Mouse (Mus musculus) liver, embryonic 14.5 days (tissue): ENCODE results near the gene Chd4. TPM values are rescaled to one million over a fixed set of nuclear protein-coding genes. Genes with fewer than 3 reads are reported as not detected.
"Not testable (repeated sequence)": the region's sequence is repeated elsewhere in the genome, so short reads cannot be mapped to it uniquely, and the experiment has no call there.

ENCODE experiments used
- ATAC-seq: fragments of 200-750 bp; cut with Nextera tagmentation; 2 replicates; pipeline ENCODE4 v1.8.0; 2017; ENCODE audit warnings: moderate number of reproducible peaks, mild to moderate bottlenecking, moderate library complexity; ENCODE audit not compliant: insufficient read depth
- DNase-seq, 3 experiments: peaks; one replicate each; pipeline ENCODE4 v3.0.0-alpha.2; 2012 to 2013; ENCODE audit warnings: low read depth in 3 of 3, low spot score in 3 of 3
- H3K27ac ChIP-seq: fragments of 300-500 bp; sonication (generic); 2 replicates; pipeline ENCODE4 v1.5.1; 2014; ENCODE audit warnings: moderate library complexity, mild to moderate bottlenecking, control low read depth, inconsistent platforms
- H3K27me3 ChIP-seq: fragments of 300-500 bp; sonication (generic); 2 replicates; pipeline ENCODE4 v1.6.1; 2014; ENCODE audit warnings: mild to moderate bottlenecking, low read length, moderate library complexity; ENCODE audit not compliant: control insufficient read depth, insufficient read depth
- H3K36me3 ChIP-seq: fragments of 300-500 bp; sonication (generic); replicated peaks from 2 replicates; pipeline ENCODE4 v1.6.1; 2014; ENCODE audit warnings: low read depth; ENCODE audit not compliant: control insufficient read depth, insufficient read depth
- H3K4me1 ChIP-seq, 2 experiments: fragments of 200-500 bp in 1 of 2; fragments of 300-500 bp in 1 of 2; sonication (generic) in 1 of 2; replicated peaks; 2 replicates each; pipeline ENCODE4 v1.6.1; 2012 to 2014; ENCODE audit warnings: antibody characterized with exemption in 1 of 2, inconsistent platforms in 1 of 2, low read length in 1 of 2; ENCODE audit not compliant: control insufficient read depth in 2 of 2, insufficient read depth in 2 of 2
- H3K4me2 ChIP-seq: fragments of 300-500 bp; sonication (generic); 2 replicates; pipeline ENCODE4 v1.6.1; 2014; ENCODE audit warnings: low read depth, mild to moderate bottlenecking, control low read depth, moderate library complexity
- H3K4me3 ChIP-seq, 2 experiments: fragments of 200-500 bp in 1 of 2; fragments of 300-500 bp in 1 of 2; sonication (generic) in 1 of 2; 2 replicates each; pipeline ENCODE4 v1.5.1; 2012 to 2014; ENCODE audit warnings: low read depth in 2 of 2, low read length in 2 of 2, mild to moderate bottlenecking in 2 of 2, control low read depth in 1 of 2, inconsistent platforms in 1 of 2, moderate library complexity in 1 of 2; ENCODE audit not compliant: insufficient read depth in 1 of 2
- H3K9ac ChIP-seq: fragments of 300-500 bp; sonication (generic); replicated peaks from 2 replicates; pipeline ENCODE4 v1.6.1; 2014; ENCODE audit warnings: mild to moderate bottlenecking, control low read depth, moderate library complexity
- H3K9me3 ChIP-seq: fragments of 300-500 bp; sonication (generic); 2 replicates; pipeline ENCODE4 v1.6.1; 2016; ENCODE audit warnings: low read length, mixed read lengths; ENCODE audit not compliant: control insufficient read depth
- CTCF ChIP-seq: IDR thresholded peaks from 2 replicates; pipeline ENCODE4 v1.5.1; 2016; ENCODE audit warnings: antibody characterized with exemption, low read depth, control low read depth
- EP300 ChIP-seq: IDR thresholded peaks from 2 replicates; pipeline ENCODE4 v1.6.1; 2016; ENCODE audit warnings: antibody characterized with exemption, low read depth
- WGBS: fragments of 180-500 bp; shearing (Covaris S2); extraction: QIAGEN DNeasy Blood & Tissue Kit; methylation state at CpG from one replicate; pipeline ENCODE4 v1.1.7; 2014; ENCODE audit not compliant: insufficient replicate concordance; 5-methylcytosine and 5-hydroxymethylcytosine counted together
- polyA plus RNA-seq, 2 experiments: library from polyadenylated mRNA; depleted of rRNA in 1 of 2; stranded (reverse) in 1 of 2; unstranded in 1 of 2; fragments of >200 nt; fragmentation: Nextera tagmentation in 1 of 2; extraction: Ambion mirVana in 1 of 2; gene quantifications; 2 replicates each; pipeline versions ENCODE4 v1.2.1 to v1.2.3; 2012 to 2014

Chd4 gene
- polyA plus RNA-seq, 2 experiments, result 19.7 to 24.7 TPM

DNA sequence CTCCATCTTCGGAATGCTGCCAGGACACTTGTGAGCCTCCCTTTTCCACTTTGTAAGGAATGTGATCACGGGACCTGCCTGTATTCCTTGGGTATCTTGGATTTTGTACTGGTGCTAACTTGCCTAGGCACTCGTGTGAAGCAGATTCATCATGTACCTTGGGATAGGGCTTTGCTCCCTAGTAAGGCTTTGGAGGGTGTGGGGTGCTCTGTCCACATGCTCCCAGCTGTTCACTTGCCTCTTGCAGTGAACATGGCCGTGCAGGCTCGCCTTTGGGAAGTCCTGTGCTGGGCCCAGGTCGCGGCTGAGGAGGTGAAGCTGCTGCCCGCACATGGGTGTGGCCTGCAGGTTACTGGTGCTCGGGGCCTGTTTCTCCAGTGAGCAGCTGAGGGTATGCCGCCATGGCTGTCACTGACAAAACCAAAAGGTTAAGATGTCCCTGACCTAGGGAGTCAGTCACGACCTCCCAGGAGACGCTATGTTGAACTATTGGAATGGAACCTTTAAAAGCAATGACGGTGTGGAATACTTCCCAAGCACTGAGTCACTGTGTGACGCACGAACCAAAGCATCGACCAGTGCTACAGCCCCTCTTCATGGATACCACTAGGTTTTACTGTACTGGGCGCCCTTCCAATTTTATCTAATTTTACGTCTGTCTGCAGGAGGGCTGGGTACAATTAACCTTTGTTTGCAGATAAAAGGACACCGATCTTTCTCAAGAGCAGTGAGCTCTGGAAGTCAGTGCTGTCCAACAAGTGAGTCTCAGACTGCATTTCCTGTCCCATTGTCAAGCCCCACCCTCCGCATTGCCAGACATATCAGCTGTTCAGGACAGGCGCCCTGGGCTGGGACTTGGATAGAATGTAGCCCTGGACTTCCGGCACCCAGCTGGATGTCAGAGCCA, 65.3 kb downstream of the Chd4 start:
- H3K9ac ChIP-seq, result no peak overlapping the region
- H3K4me2 ChIP-seq, result peak overlapping the region; percentile 28
- H3K36me3 ChIP-seq, result peaks cover 12% of the 10 kb centered on the region
- TF ChIP-seq EP300 (no peak), CTCF (no peak)
- 21% methylated on average over 22 of the region's 22 CpGs for WGBS
- no peaks in the 10 kb centered on the region for H3K27me3 ChIP-seq
- peak overlapping the region; percentile 20; the same call in 1 of the 2 replicates for H3K27ac ChIP-seq
- no peaks in the 10 kb centered on the region for H3K9me3 ChIP-seq
- H3K4me3 ChIP-seq, result no peak overlapping the region
- no peak for ATAC-seq
- peaks cover 7 to 26% of the 10 kb centered on the region in 2 experiments for H3K4me1 ChIP-seq
- no peak for DNase-seq

DNA sequence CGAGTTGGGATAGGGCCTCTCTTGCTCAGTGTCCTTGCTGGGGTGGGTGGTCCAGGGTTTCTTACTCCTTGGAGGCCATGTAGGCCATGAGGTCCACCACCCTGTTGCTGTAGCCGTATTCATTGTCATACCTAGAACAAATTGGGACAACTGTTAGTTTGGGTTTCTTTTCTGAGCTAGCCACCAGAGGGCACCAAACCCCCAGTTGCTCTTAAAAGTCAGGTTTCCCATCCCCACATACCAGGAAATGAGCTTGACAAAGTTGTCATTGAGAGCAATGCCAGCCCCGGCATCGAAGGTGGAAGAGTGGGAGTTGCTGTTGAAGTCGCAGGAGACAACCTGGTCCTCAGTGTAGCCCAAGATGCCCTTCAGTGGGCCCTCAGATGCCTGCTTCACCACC, 66.2 kb downstream of the Chd4 start:
- H3K27ac ChIP-seq, H3K27me3 ChIP-seq, H3K4me2 ChIP-seq, DNase-seq, H3K4me3 ChIP-seq, H3K9ac ChIP-seq, H3K9me3 ChIP-seq, ATAC-seq: not testable (repeated sequence)
- peaks cover 14 to 31% of the 10 kb centered on the region in 2 experiments for H3K4me1 ChIP-seq
- 8% methylated on average over 3 of the region's 5 CpGs for WGBS
- peaks cover 12% of the 10 kb centered on the region for H3K36me3 ChIP-seq
- TF ChIP-seq CTCF, result peak; percentile 70

DNA sequence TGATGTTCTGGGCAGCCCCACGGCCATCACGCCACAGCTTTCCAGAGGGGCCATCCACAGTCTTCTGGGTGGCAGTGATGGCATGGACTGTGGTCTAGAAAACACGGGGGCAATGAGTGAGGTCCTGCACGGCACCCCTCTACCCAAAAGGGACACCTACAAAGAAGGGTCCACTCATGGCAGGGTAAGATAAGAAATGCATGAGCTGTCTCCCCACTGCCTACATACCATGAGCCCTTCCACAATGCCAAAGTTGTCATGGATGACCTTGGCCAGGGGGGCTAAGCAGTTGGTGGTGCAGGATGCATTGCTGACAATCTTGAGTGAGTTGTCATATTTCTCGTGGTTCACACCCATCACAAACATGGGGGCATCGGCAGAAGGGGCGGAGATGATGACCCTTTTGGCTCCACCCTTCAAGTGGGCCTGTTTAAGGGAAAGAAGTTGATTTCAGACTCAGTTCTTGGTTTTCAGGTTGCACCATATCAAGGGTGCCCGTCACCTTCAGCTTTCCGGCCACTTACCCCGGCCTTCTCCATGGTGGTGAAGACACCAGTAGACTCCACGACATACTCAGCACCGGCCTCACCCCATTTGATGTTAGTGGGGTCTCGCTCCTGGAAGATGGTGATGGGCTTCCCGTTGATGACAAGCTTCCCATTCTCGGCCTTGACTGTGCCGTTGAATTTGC, 67.0 kb downstream of the Chd4 start:
- not testable (repeated sequence) for H3K27ac ChIP-seq, DNase-seq, ATAC-seq, H3K9me3 ChIP-seq, H3K9ac ChIP-seq, H3K4me3 ChIP-seq, H3K27me3 ChIP-seq, H3K4me2 ChIP-seq
- H3K4me1 ChIP-seq, result peaks cover 22 to 38% of the 10 kb centered on the region in 2 experiments
- H3K36me3 ChIP-seq, result peaks cover 19% of the 10 kb centered on the region
- 62% methylated on average over 9 of the region's 16 CpGs for WGBS

DNA sequence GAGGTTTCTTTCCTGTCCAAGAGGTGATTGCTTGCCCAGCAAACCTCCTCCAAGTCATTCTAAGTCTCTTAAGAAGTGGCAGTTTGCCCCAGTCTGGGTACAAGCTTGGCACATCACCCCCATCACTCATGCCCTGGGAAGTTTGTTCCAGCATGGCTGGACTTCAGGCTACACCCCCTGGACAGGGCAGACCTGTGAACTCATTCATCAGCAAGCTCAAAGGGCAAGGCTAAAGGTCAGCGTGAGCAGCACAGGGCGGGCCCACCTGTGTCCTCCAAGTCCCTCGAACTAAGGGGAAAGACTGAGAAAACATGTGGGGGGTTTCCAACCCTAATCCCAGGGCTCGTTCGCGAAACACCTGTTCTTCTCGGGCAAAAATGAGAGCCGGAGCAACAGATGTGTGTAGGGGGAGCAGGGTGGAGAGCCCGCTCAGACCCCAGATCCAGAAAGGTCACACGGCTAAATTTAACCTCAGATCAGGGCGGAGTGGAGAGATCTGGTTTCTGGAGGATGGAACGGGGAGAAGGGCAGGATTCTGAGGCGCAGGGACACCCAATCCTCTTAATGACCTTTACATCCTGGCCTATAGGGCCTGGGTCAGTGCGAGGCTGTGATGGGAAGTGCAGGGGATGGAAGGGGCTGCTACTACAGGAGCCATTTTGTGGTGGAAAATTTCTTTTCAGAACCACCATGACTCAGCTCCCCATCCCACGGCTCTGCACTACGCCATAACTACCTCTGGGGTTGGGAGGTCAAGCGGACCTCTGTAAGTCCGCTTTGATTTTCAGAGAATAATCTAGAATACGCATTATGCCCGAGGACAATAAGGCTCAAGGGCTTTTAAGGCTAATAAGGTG, 68.2 kb downstream of the Chd4 start:
- Histone ChIP-seq H3K27ac (peak overlapping the region; percentile 83), H3K4me3 (peak overlapping the region; percentile 79 to 93), H3K9ac (peak overlapping the region; percentile 91), H3K9me3 (no peaks in the 10 kb centered on the region), H3K27me3 (no peaks in the 10 kb centered on the region), H3K36me3 (peaks cover 31% of the 10 kb centered on the region), H3K4me1 (peaks cover 22 to 40% of the 10 kb centered on the region in 2 experiments), H3K4me2 (peak overlapping the region; percentile 93)
- ATAC-seq (no peak), DNase-seq (no peak)
- TF ChIP-seq EP300 (no peak), CTCF (no peak)
- WGBS, result 7% methylated on average over 20 of the region's 20 CpGs
